Mouse (Mus musculus): Measurements from ENCODE around the gene Cpb2.

Cpb2 gene

GRCm38 (mm10) chr14:75246024-75247000 is 4.2 kb downstream of the Cpb2 start:
- DNase-seq (ENCODE audit: low read depth) = no peak

GRCm38 (mm10) chr14:75250432-75250831 is 8.3 kb downstream of the Cpb2 start:
- no peak for DNase-seq (ENCODE audit: low read depth)

- DNase-seq (ENCODE audit: low read depth) = peak; percentile 22
These were observed 14.4 kb downstream of the Cpb2 start for GRCm38 (mm10) chr14:75256521-75256920.

GRCm38 (mm10) chr14:75269531-75269930 is 27.4 kb downstream of the Cpb2 start:
- DNase-seq (ENCODE audit: low read depth) = no peak

GRCm38 (mm10) chr14:75279716-75280115 is 37.6 kb downstream of the Cpb2 start:
- DNase-seq (ENCODE audit: low read depth) = no peak

DNA sequence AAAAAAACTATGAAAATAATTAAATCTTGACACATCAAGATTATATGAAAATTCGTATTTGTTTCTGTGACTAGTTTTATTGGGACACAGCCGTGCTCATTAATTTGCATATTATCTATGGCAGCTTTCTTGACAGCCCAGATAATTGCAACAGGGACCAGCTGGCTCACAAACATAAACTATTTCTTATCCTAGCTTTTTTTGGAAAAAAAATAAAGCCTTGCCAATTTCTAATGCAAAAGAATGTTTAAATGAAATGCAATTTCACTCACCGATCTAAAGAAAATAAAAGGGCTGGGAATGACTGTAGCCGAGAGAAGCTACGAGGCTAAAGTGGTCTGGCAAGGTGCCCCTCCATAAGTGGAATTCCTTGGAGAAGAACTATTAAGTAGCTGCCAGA is 38.3 kb downstream of the Cpb2 start:
- DNase-seq (ENCODE audit: low read depth) = peak; percentile 45

DNA sequence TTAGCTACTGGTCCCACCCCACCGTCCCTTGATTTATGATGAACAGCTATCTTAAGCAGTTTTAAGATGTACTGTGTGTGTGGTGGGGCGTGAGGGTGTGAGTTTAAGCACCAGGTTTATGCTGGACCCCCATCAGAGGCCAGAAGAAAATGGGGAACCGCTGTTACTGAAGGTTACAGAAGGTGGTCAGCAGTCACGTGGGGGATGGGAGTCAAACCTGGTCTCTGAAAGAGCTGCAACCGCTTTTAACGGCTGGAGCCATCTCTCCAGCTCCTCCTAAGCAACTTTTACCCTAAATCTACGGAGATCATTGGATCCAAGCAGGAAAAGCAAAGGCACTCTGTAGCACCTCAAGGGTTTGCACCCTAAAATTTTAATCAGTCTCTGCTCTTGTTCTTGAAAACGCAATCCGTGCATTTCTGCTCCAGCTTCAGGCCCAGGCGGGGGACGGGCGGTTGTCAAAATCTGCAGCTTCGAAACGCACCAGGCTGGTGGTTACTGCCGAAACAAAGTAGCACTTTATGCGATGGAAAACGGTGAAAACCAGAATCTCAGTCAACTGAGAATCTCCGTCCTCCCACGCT is 41.6 kb downstream of the Cpb2 start:
- no peak for DNase-seq (ENCODE audit: low read depth)

GRCm38 (mm10) chr14:75284193-75284915 is 42.3 kb downstream of the Cpb2 start, which contains the start of gene Zc3h13:
TSS of gene Zc3h13 (plus strand) at chr14:75284373.
- peak; percentile 97 for DNase-seq (ENCODE audit: low read depth)

DNA sequence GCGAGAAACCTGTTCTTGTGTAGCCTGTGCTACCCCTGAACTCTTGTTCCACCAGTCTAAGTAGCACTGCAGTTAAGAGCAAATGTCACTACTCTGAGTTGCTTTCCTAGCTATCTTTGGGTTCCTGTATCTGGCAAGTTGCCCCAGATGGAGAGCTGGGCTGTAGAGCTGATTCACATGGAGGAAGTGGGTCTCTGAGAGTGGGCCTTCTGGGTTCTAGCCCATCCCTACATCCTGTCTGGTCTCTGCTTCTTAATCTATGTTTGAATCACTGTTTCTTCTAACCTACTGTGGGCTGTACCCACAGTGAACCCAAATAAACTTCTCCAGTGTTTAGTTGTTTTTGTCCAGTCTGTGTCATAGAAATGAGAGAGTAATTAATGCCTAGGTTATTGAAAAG is 59.0 kb downstream of the Cpb2 start:
- DNase-seq (ENCODE audit: low read depth) = no peak

- no peak for DNase-seq (ENCODE audit: low read depth)
These were observed 61.7 kb downstream of the Cpb2 start for GRCm38 (mm10) chr14:75303807-75304206.

- no peak for DNase-seq (ENCODE audit: low read depth)
These were observed 65.8 kb downstream of the Cpb2 start for GRCm38 (mm10) chr14:75307855-75308254.

DNA sequence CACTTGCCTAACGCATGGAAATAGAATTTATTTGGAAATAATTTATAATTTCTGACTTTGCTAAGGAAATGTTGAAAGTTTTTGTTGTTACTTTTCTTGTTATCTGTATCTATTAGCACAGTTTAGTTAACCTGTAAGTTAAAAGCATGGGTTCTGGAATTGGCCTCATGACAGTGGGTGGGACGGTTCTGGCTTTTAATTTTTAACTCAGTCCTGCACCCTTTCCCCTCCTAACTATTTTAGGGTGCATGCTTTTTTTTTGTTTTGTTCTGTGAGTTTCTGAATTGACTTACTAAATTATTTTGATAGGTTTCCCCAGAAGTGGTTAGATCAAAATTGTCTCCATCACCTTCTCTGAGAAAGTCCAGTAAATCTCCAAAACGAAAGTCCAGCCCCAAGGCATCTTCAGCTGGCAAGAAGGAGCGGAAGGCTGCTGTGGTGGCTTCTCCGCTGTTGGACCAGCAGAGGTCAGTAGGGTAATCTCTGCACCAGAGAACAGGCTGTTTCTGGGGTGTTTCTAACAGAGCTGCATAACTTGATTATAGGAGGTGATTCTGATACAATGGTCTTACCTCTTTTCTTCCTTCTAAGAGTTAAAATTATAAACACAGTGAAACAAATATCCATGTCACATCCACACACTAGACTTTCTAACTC is 67.4 kb downstream of the Cpb2 start:
- peak; percentile 7 for DNase-seq (ENCODE audit: low read depth)

- DNase-seq (ENCODE audit: low read depth) = no peak
These were observed 72.4 kb downstream of the Cpb2 start for GRCm38 (mm10) chr14:75314484-75314883.

DNA sequence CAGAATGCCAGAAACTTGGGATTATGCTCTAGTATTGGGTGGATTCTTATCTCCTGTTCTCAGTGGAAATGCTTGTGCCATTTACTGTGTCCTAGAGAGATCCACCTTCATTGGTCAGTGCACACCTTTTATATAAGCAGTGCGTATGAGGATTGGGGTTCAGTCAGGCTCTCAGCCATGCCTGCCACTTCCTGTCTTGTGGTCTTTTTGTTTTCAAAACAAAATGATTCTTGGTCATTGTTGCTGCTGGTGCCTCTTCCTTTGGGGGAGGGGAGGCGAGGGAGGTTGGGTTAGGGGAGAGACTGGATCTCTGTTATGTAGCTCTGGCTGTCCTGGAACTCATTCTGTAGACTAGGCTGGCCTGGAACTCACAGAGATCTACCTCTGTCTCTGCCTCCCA is 76.6 kb downstream of the Cpb2 start:
- DNase-seq (ENCODE audit: low read depth) = no peak

- DNase-seq (ENCODE audit: low read depth) = no peak
These were observed 78.2 kb downstream of the Cpb2 start for GRCm38 (mm10) chr14:75320269-75320668.

- no peak for DNase-seq (ENCODE audit: low read depth)
These were observed 81.3 kb downstream of the Cpb2 start for GRCm38 (mm10) chr14:75323354-75323753.

- DNase-seq (ENCODE audit: low read depth) = no peak
These were observed 86.0 kb downstream of the Cpb2 start for GRCm38 (mm10) chr14:75328062-75328461.

DNA sequence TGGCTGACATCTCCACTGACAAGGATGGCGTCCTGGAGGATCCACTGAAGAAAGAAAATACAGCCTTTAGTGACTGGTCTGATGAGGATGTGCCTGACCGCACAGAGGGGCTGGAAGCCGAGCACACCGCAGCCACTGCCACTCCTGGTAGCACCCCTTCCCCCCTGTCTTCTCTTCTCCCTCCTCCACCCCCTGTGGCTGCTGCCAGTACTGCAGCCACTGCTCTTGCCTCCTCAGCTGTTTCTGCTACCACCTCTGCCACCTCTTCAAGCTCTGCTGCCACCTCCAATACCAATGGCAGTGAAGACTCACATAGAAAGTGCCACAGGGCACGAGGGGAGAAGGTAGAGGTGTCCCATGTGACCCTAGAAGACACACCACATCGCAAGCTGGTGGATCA is 88.5 kb downstream of the Cpb2 start:
- DNase-seq (ENCODE audit: low read depth) = peak; percentile 35
